Mouse (Mus musculus) activated CD4-positive, CD25-positive, alpha-beta regulatory T cell, adult 4 months (primary cell): ENCODE measurements around the gene Gfy. TPM values are rescaled to one million over a fixed set of nuclear protein-coding genes. Genes with fewer than 3 reads are reported as not detected.

Experiments
- ATAC-seq: one replicate; pipeline ENCODE4 v1.8.0; 2017
- polyA plus RNA-seq, 2 experiments: library from polyadenylated mRNA; unstranded; fragments of 100-300 nt; shearing (Covaris generic); gene quantifications; one replicate each; pipeline ENCODE4 v1.2.1; 2017

Gene Gfy
- not detected for polyA plus RNA-seq

DNA sequence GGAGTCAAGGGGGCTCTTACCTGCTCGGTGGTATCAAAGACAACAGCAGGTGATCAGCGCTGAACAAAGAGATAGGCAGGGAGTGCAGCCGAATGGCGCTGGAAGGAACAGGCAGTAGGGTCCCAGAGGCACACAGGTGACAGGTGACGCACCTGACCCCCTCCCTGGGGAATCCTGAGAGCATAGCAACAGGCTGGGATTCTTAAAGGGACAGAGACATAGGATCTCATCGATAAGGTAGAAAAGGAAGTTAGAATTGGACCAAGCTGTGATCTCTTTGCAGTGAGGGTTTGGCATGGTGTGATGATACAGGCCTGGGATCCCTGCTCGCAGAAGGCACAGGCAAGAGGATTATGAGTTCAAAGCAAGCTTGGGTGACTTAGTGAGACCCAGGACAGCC, at the start of gene Gfy:
Gfy (minus strand) TSS at position 101 of the 400 bp plus-strand sequence.
- ATAC-seq = no peak

DNA sequence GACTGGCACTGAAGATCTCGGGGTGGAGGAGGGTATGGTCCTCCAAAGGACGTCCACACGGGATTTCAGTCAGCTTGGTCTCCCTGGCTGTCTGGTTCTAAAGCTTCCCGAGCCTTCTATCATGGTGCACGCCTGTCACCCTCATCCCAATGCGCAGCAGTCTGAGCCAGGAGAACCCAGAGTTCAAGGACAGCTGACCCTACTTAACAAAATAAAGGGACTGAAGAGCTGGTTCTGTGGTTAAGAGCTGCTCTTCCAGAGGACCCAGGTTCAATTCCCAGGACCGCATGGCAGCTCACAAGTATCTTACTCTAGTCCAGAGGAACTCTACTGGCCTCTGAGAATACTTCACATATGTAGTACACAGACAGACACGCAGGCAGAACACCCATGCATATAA, 49.7 kb upstream of the Gfy start:
- ATAC-seq = no peak

GRCm38 (mm10) chr7:45228548-45228947, 49.2 kb upstream of the Gfy start:
- no peak for ATAC-seq

- ATAC-seq = no peak
Observed at GRCm38 (mm10) chr7:45226421-45226820, 47.1 kb upstream of the Gfy start.

GRCm38 (mm10) chr7:45224826-45225225, 45.5 kb upstream of the Gfy start:
- no peak for ATAC-seq

GRCm38 (mm10) chr7:45221680-45222079, 42.3 kb upstream of the Gfy start:
- no peak for ATAC-seq

GRCm38 (mm10) chr7:45216442-45217183, 37.2 kb upstream of the Gfy start:
- ATAC-seq = no peak

- ATAC-seq = no peak
Observed at GRCm38 (mm10) chr7:45215673-45216441, 36.5 kb upstream of the Gfy start, which contains the start of gene Tead2. Gene Tead2 (plus strand): TSS chr7:45215753.

DNA sequence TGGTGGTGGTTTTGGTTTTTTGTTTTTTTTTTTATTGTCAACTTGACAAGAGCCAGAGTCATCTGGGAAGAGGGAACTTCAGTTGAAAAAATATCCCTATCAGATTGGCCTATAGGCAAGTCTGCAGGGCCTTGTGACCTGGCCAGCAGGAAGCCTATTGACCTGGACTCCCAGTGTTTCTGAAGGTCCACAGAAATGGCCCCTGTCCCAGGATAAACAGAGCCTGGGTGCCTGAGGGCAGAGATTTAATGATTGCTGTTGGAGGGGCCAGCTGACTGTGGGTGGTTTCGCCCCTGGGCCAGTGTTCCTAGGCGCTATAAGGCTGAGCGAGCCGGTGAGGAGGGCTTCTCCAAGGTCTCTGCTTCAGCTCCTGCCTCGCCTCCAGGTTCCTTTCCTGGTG, 34.3 kb upstream of the Gfy start:
- ATAC-seq = no peak

DNA sequence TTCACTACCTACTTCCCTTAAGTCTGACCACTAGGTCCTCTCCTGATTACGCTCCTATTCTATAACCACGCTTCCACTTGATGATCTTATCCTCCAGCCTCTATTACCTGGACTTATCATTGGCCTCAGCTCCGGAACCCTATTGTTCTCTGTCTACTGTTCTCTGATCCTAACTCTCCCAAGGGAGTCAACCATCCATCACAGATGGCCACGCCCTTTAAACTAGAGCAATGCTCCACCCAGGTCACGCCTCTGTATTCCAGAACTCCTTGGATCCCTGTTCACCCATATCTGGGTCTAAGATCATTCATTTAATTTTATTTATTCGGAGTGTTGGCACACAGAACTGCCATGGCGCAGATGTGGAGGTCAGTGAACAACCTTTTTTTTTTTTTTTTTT, 33.0 kb upstream of the Gfy start:
- ATAC-seq = no peak

- ATAC-seq = peak; percentile 43
Observed at GRCm38 (mm10) chr7:45211851-45212251, 32.5 kb upstream of the Gfy start, which contains the start of gene Dkkl1. Gene Dkkl1 (minus strand): TSS chr7:45212147.

DNA sequence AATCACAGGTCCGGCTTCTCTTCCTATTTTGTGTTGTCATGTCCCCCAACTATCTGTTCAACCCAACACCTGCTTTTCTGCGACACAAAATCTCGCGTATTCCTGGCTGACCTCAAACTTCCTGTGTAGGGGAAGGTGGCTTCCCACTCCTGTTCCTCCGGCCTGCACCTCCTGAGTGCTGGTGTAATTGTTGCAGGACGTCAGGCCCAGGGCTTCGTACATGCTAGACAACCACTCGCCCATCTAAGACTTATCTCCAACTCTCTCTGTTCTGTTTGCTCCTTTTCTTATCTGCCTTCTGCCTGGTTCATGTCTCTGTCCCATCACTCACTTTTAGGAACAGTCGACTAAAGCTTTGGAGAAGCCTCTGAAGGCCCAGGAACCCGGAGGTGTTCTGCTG, 31.7 kb upstream of the Gfy start:
- ATAC-seq = no peak

DNA sequence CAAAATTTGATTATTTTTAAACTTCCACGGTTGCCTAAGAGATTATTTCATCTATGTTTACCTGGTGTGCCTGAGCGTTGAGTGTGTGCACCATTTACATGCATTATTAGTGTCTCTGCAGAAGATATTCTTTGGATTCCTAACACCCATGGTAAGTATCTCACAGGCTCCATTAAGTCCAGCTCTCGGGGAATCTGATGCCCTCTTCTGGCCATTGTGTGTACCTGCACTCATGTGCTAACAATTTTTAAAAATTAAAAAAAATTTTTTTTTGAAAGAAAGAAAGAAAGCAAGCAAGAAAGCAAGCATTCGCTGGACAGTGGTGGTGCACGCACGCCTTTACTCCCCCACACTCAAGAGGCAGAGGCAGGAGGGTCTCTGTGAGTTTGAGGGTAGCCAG, 28.9 kb upstream of the Gfy start:
- ATAC-seq = no peak

- ATAC-seq = peak; percentile 92
Observed at GRCm38 (mm10) chr7:45204380-45205143, 25.2 kb upstream of the Gfy start, which contains the start of gene Ccdc155. Gene Ccdc155 (minus strand): TSS chr7:45204892.

GRCm38 (mm10) chr7:45202654-45203053, 23.3 kb upstream of the Gfy start:
- no peak for ATAC-seq

GRCm38 (mm10) chr7:45198961-45199360, 19.6 kb upstream of the Gfy start:
- ATAC-seq = no peak

DNA sequence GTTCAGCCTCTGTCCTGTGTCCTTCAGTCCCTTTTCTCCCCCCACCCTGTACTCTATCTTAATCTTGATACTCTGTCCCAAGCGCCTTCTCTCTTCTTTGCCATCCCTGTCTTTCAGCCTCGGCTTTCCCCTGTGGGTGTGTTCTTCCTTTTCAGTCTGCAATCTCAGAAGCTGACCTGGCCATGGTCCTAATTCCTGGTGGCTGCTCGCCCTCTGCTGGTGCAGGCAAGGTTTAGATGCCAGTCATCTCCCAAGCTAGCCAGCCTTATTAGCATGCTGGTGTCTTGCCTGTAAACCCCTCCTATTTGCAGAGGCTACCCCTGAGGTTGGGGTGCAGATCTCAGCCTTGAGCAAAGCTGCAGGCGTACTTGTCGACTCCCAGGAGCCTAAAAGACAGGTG, 19.1 kb upstream of the Gfy start:
- no peak for ATAC-seq

DNA sequence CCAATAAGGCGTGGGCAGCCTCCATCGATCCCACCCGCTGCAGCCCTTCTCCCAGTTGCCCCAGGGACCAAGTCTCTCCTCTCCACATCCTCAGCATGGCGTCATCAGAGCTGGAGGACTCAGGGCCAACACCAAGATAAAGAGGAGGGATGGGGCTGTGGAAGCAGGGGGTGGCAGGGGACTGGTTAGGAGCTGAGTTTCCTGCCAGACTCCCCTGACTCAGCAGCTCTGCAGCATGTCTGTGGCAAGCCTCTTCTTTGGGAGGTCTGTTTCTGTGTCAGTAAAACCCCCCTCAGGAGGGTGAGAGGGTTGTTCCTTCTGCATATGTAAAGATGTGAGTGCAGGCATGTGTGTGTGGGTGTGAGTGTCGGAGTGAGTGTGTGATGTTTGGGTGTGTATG, 17.6 kb upstream of the Gfy start:
- no peak for ATAC-seq

DNA sequence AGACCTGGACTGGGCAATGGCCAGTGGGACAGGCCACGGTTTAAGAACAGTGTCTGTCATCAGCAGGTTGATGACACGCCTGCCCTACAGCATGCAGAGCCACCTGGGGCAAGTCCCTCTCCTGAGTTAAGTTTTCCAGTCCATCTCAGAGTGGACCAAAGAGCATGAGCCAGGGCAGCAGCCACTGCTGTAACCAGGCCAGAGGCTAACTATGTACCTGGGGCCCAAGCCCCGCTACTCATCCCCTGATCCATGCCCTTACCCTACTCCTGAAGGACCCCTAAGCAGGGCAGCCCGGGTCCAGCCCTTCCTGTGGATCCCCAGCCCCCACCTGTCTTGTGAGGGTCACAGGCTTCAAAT, 16.8 kb upstream of the Gfy start:
- ATAC-seq = no peak

DNA sequence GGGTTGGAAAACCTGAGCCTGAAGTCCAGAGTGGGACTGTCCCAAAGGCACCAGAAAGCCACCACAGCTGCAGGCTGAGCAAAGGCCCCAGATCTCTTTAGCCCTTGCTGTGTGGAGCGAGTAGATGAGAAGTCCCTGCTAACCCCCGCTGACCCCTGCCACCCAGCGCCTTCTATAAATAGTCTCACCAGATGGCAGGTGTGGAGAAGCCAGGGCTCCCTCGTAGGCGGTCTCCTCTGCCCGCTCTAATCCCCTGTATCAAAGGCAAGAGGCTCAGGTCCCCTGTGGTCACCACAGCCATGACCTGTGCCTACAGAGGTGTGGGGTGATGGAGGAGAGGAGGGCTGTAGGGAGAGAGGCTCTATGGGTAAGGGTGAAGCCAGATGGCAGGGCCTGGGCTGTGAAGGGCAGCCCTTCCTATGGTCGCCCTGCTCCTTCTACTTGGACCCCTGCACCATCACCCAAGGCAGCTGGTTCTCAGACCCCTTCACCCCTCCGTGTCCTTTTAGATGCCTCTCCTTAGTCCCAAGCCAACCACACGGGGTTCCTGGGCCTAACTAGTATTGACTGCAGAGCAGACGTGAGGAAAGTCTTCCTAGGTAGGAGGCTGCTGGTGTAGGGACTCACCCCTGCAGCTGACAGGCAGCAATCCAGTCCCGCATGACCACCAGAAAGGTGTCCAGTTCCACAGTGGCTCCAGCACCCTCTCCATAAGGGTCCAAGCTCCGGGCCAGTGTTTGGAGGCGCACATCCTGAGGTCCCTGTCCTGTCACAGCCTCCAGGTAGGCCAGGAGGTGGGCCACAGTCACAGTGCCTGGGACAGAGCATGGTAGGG, 16.2 kb upstream of the Gfy start:
- no peak for ATAC-seq

GRCm38 (mm10) chr7:45193871-45194785, 14.8 kb upstream of the Gfy start:
- ATAC-seq = no peak
